Comparison of ENCODE assay signal across 15 mouse cellular contexts in genomic region chr11:51622971-51623491, GRCm38 (mm10). TPM values are rescaled to one million over a fixed set of nuclear protein-coding genes. Genes with fewer than 3 reads are reported as not detected.
DNase-seq lines count a peak whose midpoint lies in the region; ATAC-seq and TF ChIP-seq lines count a peak whose summit lies in the region.
"Had no signal": no experiment of that assay in that cellular context is flagged by ENCODE, and none has a peak within 500 bp of the region (broad histone marks: within the 10 kb centered on the region; RNA-seq: fewer than 3 reads in every experiment).

No protein-coding gene starts in this region.

- H3K4me3 ChIP-seq in forebrain, postnatal 0 days (ENCODE audit: low read depth, low read length): no peak overlapping the region
- H3K4me3 ChIP-seq: forebrain, embryonic 15.5 days; limb, embryonic 13.5 days; midbrain, embryonic 15.5 days; neural tube, embryonic 13.5 days had no signal

- 87% methylated on average over 7 of the region's 7 CpGs for WGBS in forebrain, postnatal 0 days

- DNase-seq in testis, postnatal 10 days (ENCODE audit: low spot score): peak; percentile 62
- no peak for DNase-seq in testis, postnatal 14 days (ENCODE audit: low spot score)
- DNase-seq in frontal cortex, postnatal 36 days (ENCODE audit: low spot score in 2 of 2): peak; percentile 80 to 90
- DNase-seq in right cerebral cortex, adult 18-20 months: peak; percentile 91
- DNase-seq in forebrain, postnatal 0 days: no peak
- DNase-seq in gastrocnemius, postnatal 10 days: no peak
- DNase-seq: adrenal gland, adult 8-10 months; heart, postnatal 4 days; kidney, postnatal 14 days; retina, postnatal 1 day had no signal

- H3K9ac ChIP-seq in forebrain, postnatal 0 days: no peak overlapping the region
- H3K9ac ChIP-seq: forebrain, embryonic 15.5 days; limb, embryonic 13.5 days; midbrain, embryonic 15.5 days; neural tube, embryonic 13.5 days had no signal

- H3K27me3 ChIP-seq in forebrain, postnatal 0 days (ENCODE audit: insufficient read depth, low read length): no peaks in the 10 kb centered on the region
- H3K27me3 ChIP-seq: forebrain, embryonic 15.5 days; limb, embryonic 13.5 days; midbrain, embryonic 15.5 days; neural tube, embryonic 13.5 days had no signal

- no peak overlapping the region for H3K27ac ChIP-seq in forebrain, postnatal 0 days (ENCODE audit: low read depth, low read length)
- H3K27ac ChIP-seq: forebrain, embryonic 15.5 days; limb, embryonic 13.5 days; midbrain, embryonic 15.5 days; neural tube, embryonic 13.5 days had no signal

- ATAC-seq in forebrain, postnatal 0 days: no peak
- no peak for ATAC-seq in megakaryocyte-erythroid progenitor cell, adult 5-6 weeks (replicated peaks; ENCODE audit: low FRiP score, low TSS enrichment, poor library complexity, severe bottlenecking)
- ATAC-seq: forebrain, embryonic 15.5 days; midbrain, embryonic 15.5 days had no signal

- no peaks in the 10 kb centered on the region for H3K9me3 ChIP-seq in forebrain, postnatal 0 days (ENCODE audit: low read length)
- H3K9me3 ChIP-seq: forebrain, embryonic 15.5 days; limb, embryonic 13.5 days; midbrain, embryonic 15.5 days; neural tube, embryonic 13.5 days had no signal

- 0 out of 2 replicates have a peak, but pooled peaks cover 3% of the 10 kb centered on the region for H3K4me1 ChIP-seq in forebrain, postnatal 0 days (ENCODE audit: insufficient read depth)

- peaks cover 59% of the 10 kb centered on the region for H3K36me3 ChIP-seq in forebrain, postnatal 0 days (ENCODE audit: insufficient read depth)

- no peak for TF ChIP-seq CTCF in forebrain, postnatal 0 days (IDR thresholded peaks at IDR 0.05; ENCODE audit: low read depth)

- H3K4me2 ChIP-seq in forebrain, postnatal 0 days (ENCODE audit: low read depth): no peak overlapping the region
- H3K4me2 ChIP-seq: forebrain, embryonic 15.5 days; limb, embryonic 13.5 days; midbrain, embryonic 15.5 days; neural tube, embryonic 13.5 days had no signal

RNA-seq across cellular contexts. Expression of gene Nhp2, which starts 3.5 kb away (rescaled TPM):
- 66.5 and 81.2 TPM in 2 replicates for total RNA-seq in forebrain, postnatal 0 days (2014; rRNA removed)
- polyA plus RNA-seq in forebrain, postnatal 0 days (2015; fragmentation: Nextera tagmentation; extraction: Ambion mirVana): 118 and 155 TPM in 2 replicates
- 285 and 292 TPM in 2 replicates for total RNA-seq in megakaryocyte-erythroid progenitor cell, adult 5-6 weeks (2014; fragmentation: Nextera tagmentation)
- 141 and 176 TPM in 2 replicates for total RNA-seq in megakaryocyte-erythroid progenitor cell, adult 5-6 weeks (2017)
- total RNA-seq in gastrocnemius, postnatal 10 days (2021): 10 to 100 TPM; 37.4 to 39.1 TPM

RNA-seq across cellular contexts. Expression of gene Rmnd5b, which starts 12.7 kb away (rescaled TPM):
- total RNA-seq in forebrain, postnatal 0 days (2014; rRNA removed): 70.7 and 88.2 TPM in 2 replicates
- 74.4 and 75.9 TPM in 2 replicates for polyA plus RNA-seq in forebrain, postnatal 0 days (2015; fragmentation: Nextera tagmentation; extraction: Ambion mirVana)
- total RNA-seq in megakaryocyte-erythroid progenitor cell, adult 5-6 weeks (2014; fragmentation: Nextera tagmentation): 37.0 TPM in 2 replicates
- 9.5 and 17.6 TPM in 2 replicates for total RNA-seq in megakaryocyte-erythroid progenitor cell, adult 5-6 weeks (2017)
- 10 to 100 TPM; 16.2 to 17.9 TPM for total RNA-seq in gastrocnemius, postnatal 10 days (2021)

RNA-seq across cellular contexts. Expression of gene Hnrnpab, which starts 16.4 kb away (rescaled TPM):
- 324 and 364 TPM in 2 replicates for total RNA-seq in forebrain, postnatal 0 days (2014; rRNA removed)
- polyA plus RNA-seq in forebrain, postnatal 0 days (2015; fragmentation: Nextera tagmentation; extraction: Ambion mirVana): 350 and 374 TPM in 2 replicates
- 644 and 702 TPM in 2 replicates for total RNA-seq in megakaryocyte-erythroid progenitor cell, adult 5-6 weeks (2014; fragmentation: Nextera tagmentation)
- 1,394 and 1,753 TPM in 2 replicates for total RNA-seq in megakaryocyte-erythroid progenitor cell, adult 5-6 weeks (2017)
- total RNA-seq in gastrocnemius, postnatal 10 days (2021): 100 to 1,000 TPM; 180 to 186 TPM

RNA-seq across cellular contexts. Expression of gene N4bp3, which starts 27.6 kb away (rescaled TPM):
- total RNA-seq in forebrain, postnatal 0 days (2014; rRNA removed): 23.4 and 26.4 TPM in 2 replicates
- polyA plus RNA-seq in forebrain, postnatal 0 days (2015; fragmentation: Nextera tagmentation; extraction: Ambion mirVana): 17.3 and 17.9 TPM in 2 replicates
- not detected in 2 replicates for total RNA-seq in megakaryocyte-erythroid progenitor cell, adult 5-6 weeks (2014; fragmentation: Nextera tagmentation)
- 0.89 and 1.1 TPM in 2 replicates for total RNA-seq in megakaryocyte-erythroid progenitor cell, adult 5-6 weeks (2017)
- total RNA-seq in gastrocnemius, postnatal 10 days (2021): 10 to 100 TPM; 12.2 to 15.7 TPM

RNA-seq across cellular contexts. Expression of gene D930048N14Rik, which starts 27.7 kb away (rescaled TPM):
- 0.85 and 1.1 TPM in 2 replicates for total RNA-seq in forebrain, postnatal 0 days (2014; rRNA removed)
- polyA plus RNA-seq in forebrain, postnatal 0 days (2015; fragmentation: Nextera tagmentation; extraction: Ambion mirVana): 0.39 and 0.46 TPM in 2 replicates
- total RNA-seq in megakaryocyte-erythroid progenitor cell, adult 5-6 weeks (2014; fragmentation: Nextera tagmentation): not detected in 2 replicates
- total RNA-seq in megakaryocyte-erythroid progenitor cell, adult 5-6 weeks (2017): not detected in 2 replicates
- total RNA-seq in gastrocnemius, postnatal 10 days (2021): 1 to 10 TPM in 1 of 2 experiments, under 1 TPM in 1; 0.52 to 1.1 TPM

Comparison
In these comparisons a context has a peak if more than half of its experiments do, and no peak if none do; other contexts are left out.
1. DNase-seq: peak in testis, postnatal 10 days (single experiment), frontal cortex, postnatal 36 days (2 of 2) and right cerebral cortex, adult 18-20 months (single experiment); none in testis, postnatal 14 days (single experiment), forebrain, postnatal 0 days (single experiment) and gastrocnemius, postnatal 10 days (single experiment).